Mouse (Mus musculus) embryonic fibroblast, embryonic 13.5 days (primary cell): ENCODE measurements at regions not wholly inside any gene's neighbourhood (a gene's known extent, or its start where the extent isn't known, plus 50 kb on each side); places are given as distances from the start of the nearest gene placed in this dataset.

ENCODE experiments used
- CTCF ChIP-seq: IDR thresholded peaks from 2 replicates; pipeline ENCODE4 v1.5.1; 2011; ENCODE audit warnings: mild to moderate bottlenecking, control low read depth, low read length, moderate library complexity, borderline replicate concordance; ENCODE audit not compliant: insufficient read depth
- POLR2A ChIP-seq: IDR thresholded peaks from 2 replicates; pipeline ENCODE4 v1.6.1; 2011; ENCODE audit warnings: low read depth, mild to moderate bottlenecking, control low read depth, low read length, moderate library complexity

DNA sequence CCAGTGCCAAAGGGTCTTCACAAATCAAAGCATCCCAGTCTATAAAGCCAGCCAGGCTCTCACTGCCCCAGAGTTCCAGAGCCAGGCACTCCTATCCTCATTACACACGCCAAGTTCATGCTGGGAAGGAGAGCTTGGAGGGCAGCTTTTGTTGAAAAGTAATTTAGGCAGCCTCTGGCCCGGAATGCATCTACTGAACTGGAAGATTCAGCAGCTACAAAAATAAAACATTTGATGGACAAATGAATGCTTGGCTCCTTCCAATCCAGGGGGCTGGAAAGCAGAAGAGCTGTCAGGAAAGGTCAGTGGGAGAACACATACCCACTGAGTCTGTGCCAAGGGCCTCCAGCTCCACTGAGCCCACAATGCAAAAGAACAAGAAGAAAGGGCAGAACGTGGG, 96.4 kb upstream of the Ngly1 start:
- no peak for TF ChIP-seq POLR2A
- TF ChIP-seq CTCF, result no peak
